Mouse (Mus musculus) ovary, adult 18-20 months (tissue): ENCODE results near the gene Mapk8ip3.

Source experiments
- DNase-seq: peaks from one replicate; pipeline ENCODE4 v3.0.0; 2022; ENCODE audit warnings: low spot score, mixed read lengths

The Mapk8ip3 gene

GRCm38 (mm10) chr17:24849733-24850064 is 87.1 kb downstream of the Mapk8ip3 start:
- no peak for DNase-seq

- DNase-seq, result no peak
These were observed 88.2 kb downstream of the Mapk8ip3 start for GRCm38 (mm10) chr17:24848600-24849031.

DNA sequence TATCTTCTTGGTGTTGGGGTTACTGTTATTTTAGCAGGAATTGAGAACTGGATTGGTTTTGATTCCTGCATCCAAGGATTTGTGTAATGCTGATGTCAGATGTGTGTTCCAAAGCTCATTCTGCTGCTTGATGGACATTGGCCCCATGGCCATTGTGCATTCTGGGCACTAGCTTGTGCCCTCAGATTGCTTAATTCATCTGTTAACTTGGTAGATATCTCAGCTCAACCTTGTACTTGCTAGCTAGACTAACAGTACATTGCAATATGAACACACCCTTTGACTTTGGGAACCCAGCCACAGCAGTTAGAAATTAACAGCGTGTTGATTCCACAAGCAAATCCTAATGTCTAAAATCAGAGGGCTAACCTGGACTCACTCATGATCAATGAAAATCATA is 89.4 kb downstream of the Mapk8ip3 start:
- no peak for DNase-seq

DNA sequence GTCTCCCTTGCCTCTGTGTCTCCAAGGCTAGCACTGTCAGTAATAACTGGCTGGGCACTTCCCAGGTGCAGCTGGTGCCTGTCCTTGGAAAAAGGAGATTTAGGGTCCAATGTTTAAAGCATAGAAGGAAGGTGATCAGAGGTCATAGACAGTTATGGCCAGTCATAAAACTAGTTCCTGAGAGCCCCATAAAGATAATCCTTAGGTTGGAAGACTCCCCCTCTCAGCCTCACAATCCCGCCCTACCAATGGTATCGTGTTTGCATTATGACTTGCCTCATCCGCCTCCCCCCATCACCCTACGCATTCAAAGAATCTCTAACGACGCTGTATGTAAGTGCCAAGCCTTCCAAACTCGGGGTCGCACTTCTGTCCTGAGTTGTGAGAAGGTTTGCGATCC is 92.3 kb downstream of the Mapk8ip3 start:
- DNase-seq, result no peak

- DNase-seq, result no peak
These were observed 94.1 kb downstream of the Mapk8ip3 start for GRCm38 (mm10) chr17:24842631-24843030.
